Mouse (Mus musculus): ENCODE results near the gene Ucp1. TPM values are rescaled to one million over a fixed set of nuclear protein-coding genes. Genes with fewer than 3 reads are reported as not detected.
A peak's percentile ranks its signal among the peaks of the same experiment; 100 is the strongest.
"Not testable (repeated sequence)": the region's sequence is repeated elsewhere in the genome, so short reads cannot be mapped to it uniquely, and the experiment has no call there.

Gene Ucp1
- polyA plus RNA-seq, 1 experiment from 2014 or later: not detected

DNA sequence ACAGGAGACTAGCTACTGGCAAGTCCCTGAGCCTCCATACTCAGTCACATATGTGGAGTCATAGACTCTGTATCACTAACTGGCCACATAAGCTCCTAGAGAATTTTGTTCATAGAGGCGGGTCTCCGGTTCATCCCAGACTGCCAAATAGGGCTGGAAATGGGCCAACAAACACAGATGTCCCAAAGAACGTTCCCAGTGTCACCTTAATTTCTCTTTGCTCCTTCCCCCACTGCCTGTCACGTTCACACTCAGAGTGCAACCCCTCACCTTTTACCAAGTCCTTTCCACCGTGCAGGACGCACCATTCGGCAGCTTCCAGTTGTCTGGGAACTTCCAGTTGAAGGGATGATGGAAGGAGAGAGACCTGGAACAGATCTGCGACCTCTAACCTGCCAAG, 4.8 kb upstream of the Ucp1 start:
- Histone ChIP-seq H3K27me3 (replicated peaks) (peaks cover 33% of the 10 kb centered on the region), H3K9ac (no peak overlapping the region), H3K4me1 (replicated peaks) (peaks cover 8% of the 10 kb centered on the region), H3K4me3 (no peak overlapping the region), H3K9me3 (replicated peaks) (no peaks in the 10 kb centered on the region), H3K4me2 (no peak overlapping the region), H3K36me3 (no peaks in the 10 kb centered on the region), H3K27ac (ENCODE audit: poor library complexity, severe bottlenecking) (no peak overlapping the region)
- no peak for ATAC-seq (ENCODE audit: insufficient number of reproducible peaks, low FRiP score)
- 70% methylated on average over 8 of the region's 8 CpGs for WGBS

DNA sequence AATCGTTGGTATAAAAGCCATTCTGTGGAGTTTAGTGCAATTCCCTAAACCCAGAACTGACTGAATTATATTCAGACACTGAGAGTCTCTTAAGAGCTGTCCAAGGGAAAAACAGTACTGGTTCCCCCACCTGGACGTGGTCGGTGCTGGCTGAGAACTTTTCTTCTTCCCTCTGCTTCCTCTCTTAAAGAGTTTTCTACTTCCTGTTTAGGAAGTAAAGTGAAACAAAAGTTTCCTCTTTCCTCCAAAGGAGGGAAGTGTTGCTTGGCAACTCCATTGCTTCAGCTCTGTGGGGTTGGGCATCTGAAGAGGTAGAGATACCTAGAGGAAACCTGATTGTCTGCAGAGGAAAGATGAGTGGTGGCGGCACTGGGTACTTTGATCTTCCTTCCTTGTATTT, 7.2 kb downstream of the Ucp1 start:
- WGBS: 61% methylated on average over 4 of the region's 4 CpGs
- no peak overlapping the region for H3K4me2 ChIP-seq
- H3K4me1 ChIP-seq (replicated peaks): no peaks in the 10 kb centered on the region
- H3K36me3 ChIP-seq: no peaks in the 10 kb centered on the region
- H3K9me3 ChIP-seq (replicated peaks): no peaks in the 10 kb centered on the region
- H3K27me3 ChIP-seq (replicated peaks): no peaks in the 10 kb centered on the region
- ATAC-seq (ENCODE audit: insufficient number of reproducible peaks, low FRiP score): no peak
- no peak overlapping the region for H3K4me3 ChIP-seq
- no peak overlapping the region for H3K27ac ChIP-seq (ENCODE audit: poor library complexity, severe bottlenecking)
- H3K9ac ChIP-seq: no peak overlapping the region

DNA sequence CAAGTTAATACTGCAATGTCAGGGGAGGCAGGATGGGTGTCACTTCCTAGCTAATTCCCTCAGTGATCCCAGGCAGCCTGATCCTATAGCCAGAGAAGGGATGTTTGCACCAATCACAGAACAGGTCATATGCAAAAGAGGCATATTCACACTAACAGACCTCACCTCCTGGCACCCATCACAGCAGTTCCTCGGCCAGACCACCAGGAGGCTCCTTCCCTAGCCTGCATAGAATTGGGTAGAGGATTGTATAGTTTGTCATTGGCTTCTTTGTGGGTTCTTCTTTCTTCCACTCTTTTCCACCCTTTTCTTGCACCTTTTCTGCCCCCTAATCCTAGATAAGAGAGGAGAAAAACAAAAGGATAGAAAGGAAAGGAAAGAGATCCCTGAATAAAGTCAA, 10.0 kb downstream of the Ucp1 start:
- no peak overlapping the region for H3K4me3 ChIP-seq
- no peaks in the 10 kb centered on the region for H3K9me3 ChIP-seq (replicated peaks)
- no peak for ATAC-seq (ENCODE audit: insufficient number of reproducible peaks, low FRiP score)
- H3K27me3 ChIP-seq (replicated peaks): no peaks in the 10 kb centered on the region
- no peaks in the 10 kb centered on the region for H3K4me1 ChIP-seq (replicated peaks)
- 44% methylated on average over 1 of the region's 1 CpGs for WGBS
- H3K36me3 ChIP-seq: no peaks in the 10 kb centered on the region
- no peak overlapping the region for H3K27ac ChIP-seq (ENCODE audit: poor library complexity, severe bottlenecking)
- no peak overlapping the region for H3K9ac ChIP-seq
- no peak overlapping the region for H3K4me2 ChIP-seq

DNA sequence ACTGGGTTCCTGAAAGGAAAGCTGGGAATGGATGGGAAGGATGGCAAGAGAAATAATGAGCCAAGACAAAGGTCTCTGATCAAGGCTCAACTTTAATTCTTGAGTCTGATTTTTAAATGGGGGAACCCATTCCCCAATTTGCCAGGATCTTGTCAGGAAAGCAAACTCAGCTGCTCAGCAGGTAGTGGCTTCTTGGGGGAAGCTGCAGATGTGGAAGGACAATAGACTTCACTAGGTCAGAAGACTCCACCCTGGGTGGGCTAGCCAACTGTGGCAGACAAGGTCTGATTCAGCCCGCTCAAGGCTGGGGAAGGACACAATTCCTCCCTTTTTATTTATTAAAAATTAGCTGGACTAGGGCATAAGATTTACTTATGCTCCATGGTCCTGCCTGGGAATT, 14.8 kb downstream of the Ucp1 start:
- 89% methylated on average over 1 of the region's 1 CpGs for WGBS
- Histone ChIP-seq H3K27ac (ENCODE audit: poor library complexity, severe bottlenecking) (no peak overlapping the region), H3K27me3 (replicated peaks) (no peaks in the 10 kb centered on the region), H3K4me1 (replicated peaks) (no peaks in the 10 kb centered on the region), H3K36me3 (no peaks in the 10 kb centered on the region), H3K4me2 (no peak overlapping the region), H3K9ac (no peak overlapping the region), H3K4me3 (no peak overlapping the region), H3K9me3 (replicated peaks) (no peaks in the 10 kb centered on the region)
- no peak for ATAC-seq (ENCODE audit: insufficient number of reproducible peaks, low FRiP score)

DNA sequence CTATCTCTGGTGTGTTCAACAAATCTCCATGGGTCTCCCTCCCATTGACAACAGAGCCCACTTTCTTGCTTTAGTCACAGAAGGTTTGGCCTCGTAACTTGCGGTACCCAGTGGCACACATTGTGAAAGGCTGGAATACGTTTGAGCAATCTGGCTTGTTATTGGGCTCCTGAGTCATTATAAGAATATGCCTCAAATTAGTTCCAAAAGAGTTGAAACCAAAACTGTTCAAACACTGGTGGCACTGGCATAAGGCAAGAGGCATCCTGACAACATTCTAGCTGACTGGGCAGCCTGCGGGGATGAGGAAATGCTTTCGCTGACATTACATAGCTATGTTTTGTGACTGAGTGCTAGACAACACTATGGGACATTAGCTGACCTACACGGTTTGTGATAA, 19.7 kb downstream of the Ucp1 start:
- Histone ChIP-seq H3K9ac (no peak overlapping the region), H3K27me3 (replicated peaks) (no peaks in the 10 kb centered on the region), H3K36me3 (0 out of 2 replicates have a peak, but pooled peaks cover 3% of the 10 kb centered on the region), H3K27ac (ENCODE audit: poor library complexity, severe bottlenecking) (no peak overlapping the region), H3K4me2 (no peak overlapping the region), H3K4me1 (replicated peaks) (no peaks in the 10 kb centered on the region), H3K9me3 (replicated peaks) (no peaks in the 10 kb centered on the region), H3K4me3 (no peak overlapping the region)
- ATAC-seq (ENCODE audit: insufficient number of reproducible peaks, low FRiP score): no peak
- WGBS: 83% methylated on average over 6 of the region's 6 CpGs

DNA sequence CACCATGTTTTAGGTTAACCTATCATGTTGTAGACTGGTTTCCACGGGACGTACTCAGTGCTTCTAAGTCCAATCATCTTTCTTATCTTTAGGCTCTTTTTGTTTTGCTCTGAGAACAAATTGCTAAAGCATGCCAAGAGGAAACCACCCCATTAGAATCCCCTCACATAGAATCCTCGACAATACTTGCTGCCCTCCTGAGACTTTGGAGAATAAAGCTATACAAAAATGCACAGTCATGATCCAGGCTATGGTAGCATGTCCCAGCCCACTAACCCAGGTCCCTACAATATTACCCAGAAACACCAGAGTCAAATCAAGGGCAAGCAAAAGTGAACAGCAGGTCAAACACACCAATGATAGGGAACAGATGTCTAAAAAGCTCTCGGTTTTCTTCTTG, 24.9 kb downstream of the Ucp1 start:
- not testable (repeated sequence) for H3K4me2 ChIP-seq; H3K9ac ChIP-seq; H3K27ac ChIP-seq (ENCODE audit: poor library complexity, severe bottlenecking); H3K4me1 ChIP-seq (replicated peaks); ATAC-seq (ENCODE audit: insufficient number of reproducible peaks, low FRiP score); H3K27me3 ChIP-seq (replicated peaks); H3K4me3 ChIP-seq; H3K9me3 ChIP-seq (replicated peaks)
- 72% methylated on average over 4 of the region's 4 CpGs for WGBS
- H3K36me3 ChIP-seq: peaks cover 35% of the 10 kb centered on the region

DNA sequence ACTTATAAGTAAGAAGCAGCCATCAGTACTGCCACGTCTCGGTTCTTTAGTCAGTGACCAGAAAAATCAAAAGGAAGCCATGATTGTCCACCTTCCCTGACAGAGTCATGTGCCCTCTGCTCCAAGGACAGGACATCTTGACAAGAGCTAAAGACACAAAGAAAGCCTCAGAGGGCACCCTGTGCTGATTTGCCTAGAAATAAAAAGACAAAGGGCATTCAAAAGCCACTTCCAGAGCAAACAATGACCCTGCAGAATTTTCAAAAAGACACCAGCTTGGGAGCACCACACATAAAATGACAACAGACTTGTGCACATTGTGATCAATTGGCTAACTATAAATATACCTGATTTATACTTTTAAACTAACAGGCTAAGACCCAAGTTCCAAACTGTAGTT, 25.5 kb downstream of the Ucp1 start:
- Histone ChIP-seq H3K9me3 (replicated peaks) (no peaks in the 10 kb centered on the region), H3K9ac (no peak overlapping the region), H3K4me2 (no peak overlapping the region), H3K27me3 (replicated peaks) (no peaks in the 10 kb centered on the region), H3K4me3 (no peak overlapping the region), H3K27ac (ENCODE audit: poor library complexity, severe bottlenecking) (no peak overlapping the region), H3K36me3 (peaks cover 38% of the 10 kb centered on the region), H3K4me1 (replicated peaks) (no peaks in the 10 kb centered on the region)
- no peak for ATAC-seq (ENCODE audit: insufficient number of reproducible peaks, low FRiP score)
- 81% methylated on average over 2 of the region's 2 CpGs for WGBS

DNA sequence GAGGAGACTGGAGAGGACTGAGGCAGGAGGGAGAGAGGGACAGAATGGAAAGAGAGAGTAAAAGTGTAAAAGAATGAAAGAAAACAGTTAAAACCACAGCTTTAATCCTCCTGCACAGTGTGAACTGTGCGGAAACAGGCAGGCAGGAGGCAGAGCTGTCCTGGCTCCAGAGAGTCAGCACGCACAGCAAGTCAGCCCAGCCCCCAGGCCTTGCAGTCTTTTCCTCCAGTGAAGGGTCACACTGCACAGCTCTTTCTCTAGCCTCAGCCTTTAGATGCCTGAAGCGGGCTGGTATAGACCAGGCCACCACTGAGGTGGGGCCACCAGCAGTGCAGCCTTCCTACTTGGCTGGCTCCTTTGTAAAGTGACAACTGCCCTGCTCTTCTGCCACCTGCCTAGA, 30.4 kb downstream of the Ucp1 start:
- Histone ChIP-seq H3K4me3 (no peak overlapping the region), H3K4me2 (no peak overlapping the region), H3K27ac (ENCODE audit: poor library complexity, severe bottlenecking) (no peak overlapping the region), H3K9me3 (replicated peaks) (no peaks in the 10 kb centered on the region), H3K4me1 (replicated peaks) (no peaks in the 10 kb centered on the region), H3K27me3 (replicated peaks) (no peaks in the 10 kb centered on the region), H3K36me3 (peaks cover 49% of the 10 kb centered on the region), H3K9ac (no peak overlapping the region)
- 73% methylated on average over 3 of the region's 3 CpGs for WGBS
- no peak for ATAC-seq (ENCODE audit: insufficient number of reproducible peaks, low FRiP score)

DNA sequence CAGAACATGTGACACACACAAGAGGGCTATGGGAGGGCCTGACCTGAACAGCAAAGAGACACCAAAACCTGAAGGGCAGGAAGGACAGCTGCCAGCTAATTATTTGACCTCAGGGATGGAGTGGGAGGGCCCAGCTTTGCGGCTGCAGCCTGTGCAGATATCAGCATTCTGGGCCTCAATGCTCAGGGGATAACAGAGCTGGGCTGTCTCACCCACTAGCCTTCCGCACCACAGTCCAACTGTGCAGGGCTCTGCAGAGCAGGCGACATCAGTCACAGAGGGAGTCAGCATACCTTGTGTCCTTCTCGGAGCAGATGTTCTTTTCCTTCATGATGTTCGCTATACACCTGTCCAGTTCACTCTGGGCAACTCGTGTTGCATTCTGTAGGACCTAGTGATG, 32.2 kb downstream of the Ucp1 start:
- Histone ChIP-seq H3K4me2 (no peak overlapping the region), H3K9me3 (replicated peaks) (no peaks in the 10 kb centered on the region), H3K27me3 (replicated peaks) (no peaks in the 10 kb centered on the region), H3K36me3 (peaks cover 41% of the 10 kb centered on the region), H3K27ac (ENCODE audit: poor library complexity, severe bottlenecking) (no peak overlapping the region), H3K9ac (no peak overlapping the region), H3K4me3 (no peak overlapping the region), H3K4me1 (replicated peaks) (no peaks in the 10 kb centered on the region)
- no peak for ATAC-seq (ENCODE audit: insufficient number of reproducible peaks, low FRiP score)
- WGBS: 82% methylated on average over 6 of the region's 6 CpGs

DNA sequence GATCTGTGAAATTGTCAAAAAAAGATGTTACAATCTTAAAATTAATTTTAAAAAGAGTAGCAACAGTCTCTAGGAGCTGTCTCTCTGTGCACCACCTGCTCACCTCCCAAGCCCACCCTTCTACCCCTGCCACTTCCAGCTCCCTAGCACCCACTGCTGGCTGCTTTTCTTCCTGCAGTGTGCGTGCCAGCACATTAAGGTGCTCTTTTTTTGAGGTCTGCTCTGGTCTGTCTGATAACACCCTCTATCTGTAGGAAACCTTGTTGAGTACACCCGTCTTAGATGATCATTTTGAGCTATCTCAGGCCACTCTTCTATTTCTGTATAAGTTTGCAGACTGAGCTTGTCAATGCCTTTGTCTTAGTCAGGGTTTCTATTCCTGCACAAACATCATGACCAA, 32.9 kb downstream of the Ucp1 start:
- Histone ChIP-seq H3K27ac (ENCODE audit: poor library complexity, severe bottlenecking) (no peak overlapping the region), H3K4me2 (no peak overlapping the region), H3K4me3 (no peak overlapping the region), H3K9ac (no peak overlapping the region), H3K36me3 (peaks cover 40% of the 10 kb centered on the region), H3K4me1 (replicated peaks) (no peaks in the 10 kb centered on the region), H3K27me3 (replicated peaks) (no peaks in the 10 kb centered on the region), H3K9me3 (replicated peaks) (no peaks in the 10 kb centered on the region)
- ATAC-seq (ENCODE audit: insufficient number of reproducible peaks, low FRiP score): no peak
- 71% methylated on average over 2 of the region's 2 CpGs for WGBS

DNA sequence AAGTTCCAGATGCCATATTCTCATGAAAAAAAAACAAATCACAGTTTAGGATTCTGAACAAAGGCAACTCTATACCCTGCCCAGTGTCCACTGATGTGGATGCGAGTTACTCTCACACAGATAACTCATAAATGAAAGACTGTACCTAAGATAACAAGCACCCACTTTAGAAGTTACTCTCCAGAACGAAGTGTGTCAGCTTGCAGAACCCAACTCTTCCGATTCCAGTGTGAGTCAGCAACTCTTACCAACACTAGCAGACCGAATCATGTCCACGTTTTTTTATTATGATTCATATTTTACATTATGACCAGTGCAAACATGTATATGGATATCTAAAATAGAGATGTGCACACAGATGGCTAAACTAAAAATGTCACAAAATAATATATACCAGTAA, 37.7 kb downstream of the Ucp1 start:
- WGBS: 86% methylated on average over 5 of the region's 5 CpGs
- no peak for ATAC-seq (ENCODE audit: insufficient number of reproducible peaks, low FRiP score)

DNA sequence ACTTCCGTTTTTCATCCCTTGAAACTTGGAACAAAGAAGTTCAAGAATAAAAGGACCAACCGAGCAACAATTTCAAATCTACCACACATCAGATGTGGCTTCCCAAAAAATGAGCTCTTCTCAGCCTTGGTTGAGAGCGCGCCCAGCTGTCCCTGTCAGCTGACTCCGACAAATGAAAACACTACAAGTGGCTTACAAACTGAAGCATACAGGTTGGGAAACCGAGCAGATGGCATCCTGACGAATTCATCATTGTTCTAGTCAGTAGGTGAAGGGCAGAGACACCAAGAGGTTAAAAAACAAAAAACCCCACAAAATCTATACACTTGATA, 41.4 kb downstream of the Ucp1 start:
- H3K27me3 ChIP-seq (replicated peaks): peaks cover 7% of the 10 kb centered on the region
- 9% methylated on average over 7 of the region's 7 CpGs for WGBS
- no peak overlapping the region for H3K27ac ChIP-seq (ENCODE audit: poor library complexity, severe bottlenecking)
- ATAC-seq (ENCODE audit: insufficient number of reproducible peaks, low FRiP score): no peak
- H3K4me1 ChIP-seq (replicated peaks): no peaks in the 10 kb centered on the region
- peak overlapping the region; percentile 99 for H3K4me3 ChIP-seq
- H3K4me2 ChIP-seq: peak overlapping the region; percentile 93
- H3K9me3 ChIP-seq (replicated peaks): no peaks in the 10 kb centered on the region
- peaks cover 17% of the 10 kb centered on the region for H3K36me3 ChIP-seq
- peak overlapping the region; percentile 95 for H3K9ac ChIP-seq

More for the DNA sequence above, 37.7 kb downstream of the Ucp1 start:
- H3K4me2 ChIP-seq: no peak overlapping the region
- H3K27ac ChIP-seq (ENCODE audit: poor library complexity, severe bottlenecking): no peak overlapping the region
- no peak overlapping the region for H3K4me3 ChIP-seq
- no peak overlapping the region for H3K9ac ChIP-seq
- no peaks in the 10 kb centered on the region for H3K27me3 ChIP-seq (replicated peaks)
- H3K4me1 ChIP-seq (replicated peaks): no peaks in the 10 kb centered on the region
- H3K9me3 ChIP-seq (replicated peaks): no peaks in the 10 kb centered on the region
- peaks cover 17% of the 10 kb centered on the region for H3K36me3 ChIP-seq

All from heart, embryonic 12.5 days (tissue).